Mouse (Mus musculus): Measurements from ENCODE around the gene 1700013G24Rik.

The 1700013G24Rik gene

DNA sequence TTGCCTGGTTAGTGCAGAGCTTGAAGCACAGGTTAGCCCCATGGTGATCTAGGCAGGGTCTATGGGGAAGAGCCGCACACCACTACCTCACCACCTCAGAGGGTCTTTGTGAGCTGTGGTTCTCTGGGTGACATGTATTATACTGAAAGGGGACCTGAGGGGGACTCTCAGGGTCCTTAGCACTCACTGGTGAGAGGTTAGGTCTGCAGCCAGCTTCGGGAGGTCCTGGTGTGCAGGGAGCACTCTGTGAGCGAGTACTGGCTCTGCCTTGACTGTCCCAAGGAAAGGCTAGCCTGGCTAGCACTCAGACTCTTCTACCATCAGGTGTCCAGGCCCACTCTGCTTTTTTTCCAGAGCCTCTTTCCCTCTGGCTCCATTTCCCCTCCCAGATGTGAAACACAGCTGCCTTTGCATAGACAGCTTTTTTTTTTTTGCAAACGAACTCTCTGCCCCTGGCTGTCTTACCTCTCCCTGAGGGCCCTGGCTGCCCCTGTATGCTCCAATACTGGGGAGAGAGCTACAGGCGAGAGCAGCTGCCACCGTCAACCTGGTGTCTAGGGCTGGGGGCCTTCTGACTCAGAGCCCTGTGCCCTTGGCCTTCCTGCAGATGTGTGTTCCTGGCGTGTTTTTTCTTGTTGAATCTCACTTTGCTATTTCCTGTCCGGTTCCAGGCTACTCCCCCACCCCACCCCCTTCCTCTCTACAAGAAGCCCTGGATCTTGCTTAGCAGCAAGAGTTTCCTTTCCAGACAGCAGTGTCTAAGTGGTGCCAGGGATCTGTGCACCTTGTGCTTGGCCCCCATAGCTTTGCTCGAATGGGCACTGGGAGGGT, 45.0 kb downstream of the 1700013G24Rik start:
- peak; percentile 76 to 85 for DNase-seq

DNA sequence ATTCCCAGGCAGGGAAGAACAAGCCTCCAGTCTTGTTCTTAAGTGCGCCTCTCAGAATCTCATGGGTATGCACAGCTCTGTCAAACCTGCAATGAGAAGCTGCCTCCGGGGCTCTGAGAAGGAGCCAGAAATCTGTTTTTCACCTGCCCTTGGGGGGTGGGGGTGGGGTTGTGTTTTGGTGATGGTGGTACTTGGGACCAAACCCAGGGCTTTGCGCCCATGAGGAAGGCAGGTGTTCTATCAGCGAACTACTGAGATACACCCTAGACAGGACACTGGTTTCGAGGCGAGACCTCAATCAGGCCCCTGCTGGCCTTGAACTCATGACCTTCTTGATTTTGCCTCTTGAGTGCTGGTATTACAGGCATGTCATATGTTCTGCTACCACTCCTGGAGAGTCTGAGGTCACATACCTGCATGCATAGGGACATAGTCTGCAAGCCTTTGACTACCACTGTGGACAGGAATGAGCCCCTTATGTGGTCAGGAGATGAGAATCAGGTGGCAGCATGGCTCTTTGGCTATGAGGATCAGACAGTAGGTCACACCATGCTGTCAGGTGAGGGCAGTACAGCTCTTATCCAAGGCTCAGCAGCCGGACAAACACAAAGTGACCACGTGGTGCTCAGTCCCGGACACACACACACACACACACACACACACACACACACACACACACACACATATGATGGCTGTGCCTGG, 45.9 kb downstream of the 1700013G24Rik start:
- DNase-seq: no peak

DNA sequence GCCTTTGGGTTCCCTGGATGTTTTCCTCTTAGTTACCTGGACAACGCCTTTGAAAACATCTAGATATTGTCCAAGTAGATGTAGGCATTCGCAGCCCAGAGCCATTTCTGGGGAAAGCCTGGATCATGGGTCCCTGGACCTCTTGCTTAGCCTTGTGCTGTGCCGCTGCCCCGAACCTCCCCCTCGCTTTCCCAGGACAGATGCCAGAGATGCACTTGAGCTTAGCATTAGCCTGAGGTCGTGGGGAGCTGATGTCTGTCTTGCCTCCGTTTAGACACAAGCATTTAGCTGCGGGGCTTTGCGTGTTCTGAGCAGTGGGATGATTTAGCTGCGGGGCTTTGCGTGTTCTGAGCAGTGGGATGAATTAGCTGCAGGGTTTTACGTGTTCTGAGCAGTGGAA, 47.1 kb downstream of the 1700013G24Rik start:
- no peak for DNase-seq

DNA sequence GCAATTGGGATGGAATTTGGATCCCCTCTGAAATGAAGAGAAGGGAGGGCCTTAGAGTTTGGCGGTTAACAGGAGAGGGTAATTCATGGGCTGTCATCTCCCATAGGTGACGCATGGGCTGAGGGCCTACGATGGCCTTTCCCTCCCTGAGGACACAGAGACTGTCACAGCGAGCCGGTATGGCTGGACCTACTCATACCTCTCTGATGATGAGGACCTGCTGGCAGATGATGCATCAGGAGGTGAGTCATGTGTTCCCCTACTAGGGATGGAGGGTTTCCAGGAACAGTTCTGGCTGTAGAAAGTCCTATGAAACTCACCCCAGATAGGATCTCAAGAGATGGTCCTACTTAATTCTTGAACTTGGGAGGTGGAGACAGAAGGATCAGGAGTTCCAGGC, 47.9 kb downstream of the 1700013G24Rik start:
- no peak for DNase-seq

DNA sequence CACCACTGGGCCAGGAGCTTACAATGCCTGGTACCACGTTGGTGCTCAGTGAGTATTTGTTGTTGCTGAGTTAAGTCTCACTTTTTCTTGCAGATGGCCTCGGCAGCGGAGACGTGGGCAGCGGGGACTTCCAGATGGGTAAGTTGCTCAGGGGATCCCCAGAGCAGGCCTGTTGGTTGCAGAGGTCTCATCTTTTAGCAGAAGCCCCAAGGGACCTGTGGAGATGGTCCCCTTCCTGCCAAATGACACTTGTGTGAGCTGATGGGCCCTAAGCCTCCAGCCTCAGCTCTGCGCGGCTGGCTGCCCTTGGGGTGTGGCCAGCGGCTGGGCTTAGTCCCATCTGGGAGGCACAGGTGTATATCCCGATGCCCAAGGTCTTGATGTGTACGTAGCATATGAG, 49.1 kb downstream of the 1700013G24Rik start:
- DNase-seq: no peak

DNA sequence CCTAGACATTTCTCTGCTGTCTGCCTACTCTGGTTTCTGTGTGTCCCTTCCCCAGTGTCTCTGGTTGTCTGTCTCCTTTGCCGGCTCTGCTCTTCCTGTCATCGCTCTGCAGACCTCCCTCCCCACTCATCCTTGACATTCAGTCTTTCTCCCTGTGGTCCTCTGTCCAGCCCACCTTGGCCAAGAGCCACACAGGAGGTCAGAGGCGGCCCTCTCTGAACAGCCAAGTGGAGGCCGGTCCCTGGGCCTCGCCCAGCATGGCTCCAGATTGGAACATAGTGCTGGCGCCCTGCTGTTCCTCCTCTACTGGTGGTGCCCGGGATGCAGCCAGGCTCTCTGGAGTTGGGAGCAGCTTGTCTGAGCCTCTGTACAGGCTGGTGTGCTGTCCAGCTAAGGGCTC, 49.7 kb downstream of the 1700013G24Rik start:
- no peak for DNase-seq

DNA sequence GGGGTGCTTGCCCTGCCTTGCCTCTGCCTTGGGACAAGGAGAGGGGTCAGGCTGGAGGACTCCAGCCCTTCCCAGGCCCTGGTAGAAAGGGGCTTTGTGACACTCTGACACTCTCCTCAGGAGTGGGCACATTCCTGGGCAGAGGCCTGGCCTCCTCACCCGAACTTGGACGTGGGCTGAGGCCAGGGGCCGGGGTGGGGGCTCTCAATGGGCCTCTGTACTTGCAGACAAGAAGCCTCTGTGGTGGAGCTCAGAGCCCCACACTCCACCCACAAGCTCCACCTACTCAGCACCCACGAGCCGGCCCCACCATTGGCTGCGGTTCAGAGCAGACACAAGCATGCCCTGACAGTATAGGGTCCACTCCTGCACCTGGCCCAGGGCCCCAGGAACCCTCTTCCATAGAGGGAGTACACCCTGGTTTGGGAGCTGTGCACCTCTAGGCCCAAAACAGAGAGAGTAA, 50.5 kb downstream of the 1700013G24Rik start:
- no peak for DNase-seq
